In the genomic region with DNA sequence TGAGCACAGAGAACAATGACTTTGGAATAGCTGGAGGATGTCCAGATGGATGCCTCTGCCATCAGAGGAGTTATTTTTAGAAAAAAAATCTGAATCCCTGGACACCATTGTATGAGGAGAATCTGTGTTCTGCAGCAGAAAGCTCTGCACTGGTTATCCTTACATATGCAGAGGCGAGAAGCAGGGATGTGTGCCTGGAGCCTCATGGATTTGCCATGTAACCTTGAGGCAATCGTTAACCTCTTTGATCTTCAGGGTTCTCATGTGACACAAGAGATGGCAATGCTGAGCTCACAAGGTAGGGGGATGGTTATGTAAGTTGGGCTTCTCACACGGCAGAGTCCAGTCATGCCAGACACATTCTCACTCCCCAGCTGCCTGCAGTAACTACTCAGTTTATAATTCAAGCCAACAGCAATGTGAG, we compare ENCODE assay signal across 15 mouse cellular contexts. TPM values are rescaled to one million over a fixed set of nuclear protein-coding genes. Genes with fewer than 3 reads are reported as not detected.
A peak's percentile ranks its signal among the peaks of the same experiment; 100 is the strongest.
DNase-seq lines count a peak whose midpoint lies in the region; ATAC-seq and TF ChIP-seq lines count a peak whose summit lies in the region.
"Had no signal": no experiment of that assay in that cellular context is flagged by ENCODE, and none has a peak within 500 bp of the region (broad histone marks: within the 10 kb centered on the region; RNA-seq: fewer than 3 reads in every experiment).

No protein-coding gene starts in this region.

- POLR2A ChIA-PET in Patski (lab: Charles Lee), result no interaction called here

- peak; percentile 10 for DNase-seq in heart, postnatal 0 days (ENCODE audit: low spot score)
- DNase-seq in MN1 (ENCODE audit: low spot score) (peak; percentile 48), Patski (ENCODE audit: low read depth, low spot score) (peak; percentile 22)
- DNase-seq in layer of hippocampus, postnatal 14 days (ENCODE audit: low spot score in 2 of 2), result peak; percentile 54 to 70
- no peak for DNase-seq in spleen, adult 12 weeks (ENCODE audit: low spot score)
- no peak for DNase-seq in lung, postnatal 25 days (ENCODE audit: low spot score)
- DNase-seq: kidney, postnatal 14 days; liver; lung, postnatal 10 days had no signal

- H3K27ac ChIP-seq in heart, postnatal 0 days (ENCODE audit: low read depth), result no peak overlapping the region
- H3K27ac ChIP-seq in heart, embryonic 12.5 days (ENCODE audit: poor library complexity, severe bottlenecking), result no peak overlapping the region
- H3K27ac ChIP-seq: hindbrain, embryonic 10.5 days; stomach, postnatal 0 days had no signal

- no peak overlapping the region for H3K4me3 ChIP-seq in heart, postnatal 0 days (ENCODE audit: low read depth, low read length)
- no peak overlapping the region for H3K4me3 ChIP-seq in heart, embryonic 12.5 days
- H3K4me3 ChIP-seq: erythroblast, embryonic 14.5 days; hindbrain, embryonic 10.5 days; myocyte had no signal

- H3K9ac ChIP-seq in heart, postnatal 0 days (replicated peaks; ENCODE audit: low read depth, low read length), result no peak overlapping the region
- no peak overlapping the region for H3K9ac ChIP-seq in heart, embryonic 12.5 days

- no peak for ATAC-seq in heart, postnatal 0 days (ENCODE audit: insufficient read depth, low read depth)
- no peak for ATAC-seq in heart, embryonic 12.5 days (ENCODE audit: insufficient number of reproducible peaks, low FRiP score)
- ATAC-seq in Patski, result peak; percentile 76

- TF ChIP-seq CTCF in heart, postnatal 0 days (IDR thresholded peaks at IDR 0.05; ENCODE audit: low read depth), result no peak
- TF ChIP-seq CTCF in Patski (IDR thresholded peaks at IDR 0.05), result no peak

- H3K36me3 ChIP-seq in heart, postnatal 0 days (replicated peaks; ENCODE audit: control insufficient read depth, insufficient read depth, low read length), result no peaks in the 10 kb centered on the region
- no peaks in the 10 kb centered on the region for H3K36me3 ChIP-seq in heart, embryonic 12.5 days
- H3K36me3 ChIP-seq: hindbrain, embryonic 10.5 days had no signal

- in situ Hi-C loops in Patski (cut with MboI; ENCODE audit: low pct_unique_long_range_greater_than_20kb), result no loop called here

- 32% methylated on average over 3 of the region's 3 CpGs for WGBS in heart, postnatal 0 days
- 44% methylated on average over 3 of the region's 3 CpGs for WGBS in heart, embryonic 12.5 days

- TF ChIP-seq EP300 in heart, postnatal 0 days (IDR thresholded peaks at IDR 0.05; ENCODE audit: low read depth), result no peak

- no peak overlapping the region for H3K4me2 ChIP-seq in heart, postnatal 0 days (ENCODE audit: low read depth, low read length)
- H3K4me2 ChIP-seq in heart, embryonic 12.5 days, result no peak overlapping the region

- H3K27me3 ChIP-seq in heart, postnatal 0 days (ENCODE audit: control insufficient read depth, insufficient read depth, low read length), result no peaks in the 10 kb centered on the region
- H3K27me3 ChIP-seq in heart, embryonic 12.5 days (replicated peaks), result no peaks in the 10 kb centered on the region
- no peaks in the 10 kb centered on the region for H3K27me3 ChIP-seq in Patski

- H3K9me3 ChIP-seq in heart, postnatal 0 days (replicated peaks; ENCODE audit: control insufficient read depth, low read length), result no peaks in the 10 kb centered on the region
- no peaks in the 10 kb centered on the region for H3K9me3 ChIP-seq in heart, embryonic 12.5 days (replicated peaks)
- H3K9me3 ChIP-seq: hindbrain, embryonic 10.5 days had no signal

- no peaks in the 10 kb centered on the region for H3K4me1 ChIP-seq in heart, postnatal 0 days (ENCODE audit: control insufficient read depth, insufficient read depth)
- peaks cover 3% of the 10 kb centered on the region; the same call in 1 of the 2 replicates for H3K4me1 ChIP-seq in heart, embryonic 12.5 days (replicated peaks)
- H3K4me1 ChIP-seq: hindbrain, embryonic 10.5 days had no signal

- CTCF ChIA-PET in Patski (lab: Charles Lee), result interaction anchor here (1.2 kb wide), 1 partner anchor 59 kb away, joined by 3 read pairs; no protein-coding TSS in a partner anchor

RNA-seq across cellular contexts. Expression of a gene that starts 14.1 kb away (rescaled TPM):
- 0.12 and 0.53 TPM in 2 replicates for total RNA-seq in heart, postnatal 0 days (2014; rRNA removed; ENCODE audit: low replicate concordance)
- 0.08 and 0.10 TPM in 2 replicates for polyA plus RNA-seq in heart, postnatal 0 days (2015; fragmentation: Nextera tagmentation; extraction: Ambion mirVana)
- 0.54 and 0.64 TPM in 2 replicates for polyA plus RNA-seq in heart, embryonic 12.5 days (2016; fragmentation: Nextera tagmentation; extraction: Ambion mirVana)
- polyA plus RNA-seq in Patski (2021), result 0.05 TPM
- total RNA-seq in layer of hippocampus, postnatal 14 days (2021), result 10 to 100 TPM; 68.7 to 69.1 TPM
- total RNA-seq: granulocyte monocyte progenitor cell, adult 5-6 weeks had no signal
- polyA plus RNA-seq: erythroblast, embryonic 14.5 days; myocyte had no signal

Comparison
In these comparisons a context has a peak if more than half of its experiments do, and no peak if none do; other contexts are left out.
1. DNase-seq: peak in heart, postnatal 0 days (single experiment), MN1 (single experiment), Patski (single experiment) and layer of hippocampus, postnatal 14 days (2 of 2); none in spleen, adult 12 weeks (single experiment) and lung, postnatal 25 days (single experiment).